Mouse (Mus musculus) mouse trophoblast stem cell (cell line): Measurements from ENCODE around the gene Zfyve21.

Experiments
- in situ Hi-C, 2 experiments: fragments of 300-500 bp; cut with MseI, MboI; formaldehyde crosslinking; loops; 2 replicates in 1 of 2; 3 replicates in 1 of 2; pipeline ENCODE4 v1.15.1; 2025

Gene Zfyve21

DNA sequence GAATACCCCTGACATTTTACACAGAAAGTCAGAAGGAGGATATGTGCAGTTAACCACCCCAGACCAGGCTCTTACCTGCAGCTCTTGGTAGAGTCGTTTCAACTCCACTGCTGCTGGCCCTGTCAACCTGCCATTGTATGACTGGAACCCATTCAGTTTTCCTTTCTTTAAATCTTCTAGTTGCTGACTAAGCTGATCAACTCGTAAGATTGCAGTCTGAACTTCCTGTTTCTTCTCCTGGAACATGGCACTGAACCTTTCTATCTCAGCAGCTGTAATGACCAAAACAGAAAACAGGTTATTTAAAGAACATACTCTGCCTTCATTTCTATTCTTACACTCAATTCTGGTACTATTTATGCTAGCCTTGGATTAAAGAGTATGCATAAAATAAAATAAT lies 29.5 kb downstream of the Zfyve21 start:
- in situ Hi-C loops: no loop called here

DNA sequence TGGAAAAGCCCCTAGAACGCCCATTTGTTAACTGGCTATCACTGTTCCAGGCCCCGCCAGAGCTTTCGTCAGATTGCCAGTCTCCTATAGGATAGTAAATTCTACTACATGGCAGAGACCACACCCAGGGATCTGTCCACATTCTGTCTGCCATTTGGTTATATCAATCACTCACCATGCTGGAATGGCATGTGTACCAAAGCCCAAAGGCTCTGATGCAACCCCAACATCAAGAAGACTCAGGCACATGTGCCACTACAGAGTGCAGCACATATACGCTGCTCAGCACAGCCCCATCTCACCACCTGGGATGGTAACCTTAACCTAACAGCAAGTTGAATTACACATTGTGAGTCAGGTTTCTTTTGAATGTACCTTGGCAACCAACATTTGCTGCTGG lies 32.0 kb downstream of the Zfyve21 start:
- in situ Hi-C loops: no loop called here

DNA sequence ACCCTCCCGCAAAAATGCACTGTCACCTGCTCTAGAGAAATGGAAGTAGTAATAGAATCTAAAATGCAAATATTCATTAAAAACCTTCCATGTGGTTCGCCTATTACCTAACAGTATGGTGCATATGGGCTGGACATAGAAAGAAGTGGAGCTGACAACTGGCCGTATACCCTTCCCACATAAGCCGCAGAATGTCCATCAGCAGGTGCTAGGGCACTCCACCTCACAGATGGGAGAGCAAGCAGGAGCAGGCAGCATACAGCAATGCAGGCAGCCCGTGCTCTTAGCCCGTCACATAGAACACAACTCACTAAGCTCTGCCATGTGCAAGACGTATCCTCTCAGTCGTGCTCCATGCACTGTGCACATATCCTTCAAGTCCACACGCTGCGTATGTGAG lies 32.8 kb downstream of the Zfyve21 start:
- in situ Hi-C loops: no loop called here

DNA sequence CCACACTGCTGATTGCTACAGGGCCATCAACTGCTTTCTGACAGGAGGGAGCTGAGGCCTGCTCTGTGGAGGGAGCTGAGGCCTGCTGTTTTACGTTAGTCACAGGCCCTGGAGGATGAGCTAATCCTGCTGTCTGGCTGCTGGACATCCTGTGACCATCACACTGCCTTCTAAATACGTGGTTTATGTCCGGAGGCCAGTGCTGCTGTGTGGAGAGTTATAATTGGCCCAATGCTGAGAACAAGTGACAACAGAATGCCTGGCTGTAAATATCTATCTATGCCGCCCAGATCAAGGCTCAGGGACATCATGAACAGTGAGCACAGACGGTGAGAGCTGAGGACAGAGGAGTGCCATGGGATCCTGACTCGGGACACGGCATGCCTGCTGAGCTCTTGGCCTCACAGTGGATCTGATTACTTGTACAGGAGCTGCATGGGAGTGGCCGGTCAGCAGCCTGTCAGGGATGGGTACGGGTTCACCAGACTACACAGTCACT lies 34.4 kb downstream of the Zfyve21 start:
- in situ Hi-C loops: no loop called here

DNA sequence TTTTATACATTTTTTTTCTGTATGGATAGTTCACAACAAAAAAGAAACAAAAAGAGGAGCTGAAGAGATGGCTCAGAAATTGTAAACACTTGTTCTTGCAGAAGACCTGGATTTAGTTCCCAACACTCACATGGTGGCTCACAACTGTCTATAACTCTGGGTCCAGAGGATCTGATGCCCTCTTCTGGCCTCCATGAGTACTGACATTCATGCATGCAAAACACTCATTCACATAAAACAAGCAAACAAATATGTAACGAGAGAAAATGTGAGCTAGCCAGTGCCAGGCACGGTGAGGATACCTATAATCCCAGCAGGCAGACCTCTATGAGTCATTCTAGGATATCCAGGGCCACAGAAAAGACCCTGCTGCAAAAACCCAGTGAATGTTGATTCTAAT lies 37.3 kb downstream of the Zfyve21 start:
- in situ Hi-C loops: no loop called here

DNA sequence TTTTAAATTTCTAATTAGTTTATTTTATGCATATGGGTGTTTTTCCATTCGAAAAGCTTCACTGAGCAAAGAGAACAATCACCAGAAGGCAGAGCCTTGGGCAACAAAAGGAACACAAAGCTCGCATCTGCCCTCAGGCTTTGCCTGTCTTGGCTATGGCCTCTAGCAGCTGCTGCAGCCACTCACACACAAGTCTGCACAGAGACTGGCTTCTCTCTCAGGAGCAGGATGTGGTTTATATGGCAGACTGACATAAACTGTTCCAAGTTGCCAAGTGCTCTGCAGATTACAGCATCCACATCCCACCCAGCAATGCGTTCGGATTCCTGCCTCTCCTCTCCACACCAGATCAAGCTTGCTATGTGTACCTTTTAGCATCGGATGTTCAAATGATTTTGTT lies 37.8 kb downstream of the Zfyve21 start:
- in situ Hi-C loops: no loop called here

DNA sequence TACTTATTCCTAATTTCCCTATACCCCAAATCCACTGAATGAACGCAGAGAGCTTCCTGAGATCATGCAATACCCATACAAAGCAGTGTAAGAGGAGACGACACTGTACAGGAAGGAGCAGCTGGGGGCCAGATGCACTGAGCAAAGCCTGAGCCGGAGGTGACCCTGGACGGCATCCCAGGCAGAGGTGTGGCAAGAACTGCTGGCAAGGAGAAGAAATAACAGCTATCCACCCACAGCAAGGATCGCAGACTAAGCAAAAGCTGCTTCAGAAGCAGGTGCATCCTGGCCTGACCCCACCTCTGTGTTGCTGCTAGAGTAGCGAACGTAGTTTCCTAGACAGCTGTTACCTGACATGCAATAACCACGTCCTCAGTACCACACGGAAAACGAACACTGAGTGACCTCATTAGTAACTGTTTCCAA lies 39.1 kb downstream of the Zfyve21 start:
- in situ Hi-C loops: no loop called here

DNA sequence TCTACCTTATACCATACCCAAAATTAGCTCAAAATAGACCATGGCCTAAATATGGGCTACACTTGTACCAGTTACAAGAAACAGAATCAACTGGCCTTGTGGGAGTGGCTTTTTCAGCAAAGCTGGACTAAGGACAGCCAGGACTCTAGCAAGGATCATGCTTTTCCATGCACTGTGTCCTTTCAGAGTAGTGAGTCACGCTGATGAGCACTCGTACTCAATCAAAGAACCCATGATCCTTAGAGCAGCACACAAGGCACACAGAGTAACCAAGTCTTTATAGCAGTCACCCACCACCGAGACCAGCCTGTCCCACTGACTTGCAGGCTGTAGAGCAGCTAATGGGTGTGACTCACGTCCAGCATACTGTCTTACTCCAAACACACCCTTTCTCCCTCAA lies 39.6 kb downstream of the Zfyve21 start:
- in situ Hi-C loops: no loop called here

DNA sequence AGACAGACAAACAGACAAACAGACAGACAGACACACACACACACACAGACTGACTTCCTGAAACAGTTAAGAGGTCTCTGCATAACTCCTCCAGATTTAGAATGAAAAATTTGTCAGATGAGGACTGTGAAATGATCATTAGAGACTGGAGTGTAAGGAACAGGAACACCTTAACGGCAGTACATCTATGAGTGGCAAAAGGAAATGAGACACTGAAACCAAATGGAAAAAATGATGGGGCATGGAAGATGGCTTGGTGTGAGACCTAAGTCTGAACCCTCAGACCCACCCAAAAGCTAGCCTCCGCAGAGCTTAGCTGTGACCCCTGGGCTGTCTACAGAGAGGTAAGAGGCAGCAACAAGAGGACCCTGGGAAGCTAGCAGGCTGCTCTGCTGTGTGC lies 41.5 kb downstream of the Zfyve21 start:
- in situ Hi-C loops: no loop called here

DNA sequence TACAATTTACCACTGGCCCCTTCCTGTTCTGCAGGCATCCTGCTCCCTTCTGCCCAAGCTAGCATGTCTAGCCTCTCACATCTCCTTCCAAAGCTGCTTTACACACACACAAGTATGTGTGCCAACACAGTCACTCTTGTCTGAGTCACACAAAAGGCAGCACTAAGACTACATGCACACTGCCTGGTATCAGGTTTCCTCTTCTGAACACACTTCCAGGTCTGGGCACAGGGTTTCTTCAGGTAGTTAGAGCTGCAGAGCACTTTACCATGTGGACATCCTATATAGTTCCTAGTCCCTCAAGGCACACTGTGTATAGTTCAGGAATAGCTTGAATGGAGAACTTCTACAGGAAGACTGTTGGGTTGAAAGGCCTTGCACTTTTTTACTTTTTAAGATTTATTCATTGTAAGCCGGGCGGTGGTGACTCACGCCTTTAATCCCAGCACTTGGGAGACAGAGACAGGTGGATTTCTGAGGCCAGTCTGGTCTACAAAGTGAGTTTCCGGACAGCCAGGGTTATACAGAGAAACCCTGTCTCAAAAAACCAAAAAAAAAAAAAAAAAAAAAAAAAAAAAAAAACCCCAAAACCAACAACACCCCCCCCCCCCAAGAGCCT lies 50.3 kb downstream of the Zfyve21 start:
- in situ Hi-C loops: no loop called here

DNA sequence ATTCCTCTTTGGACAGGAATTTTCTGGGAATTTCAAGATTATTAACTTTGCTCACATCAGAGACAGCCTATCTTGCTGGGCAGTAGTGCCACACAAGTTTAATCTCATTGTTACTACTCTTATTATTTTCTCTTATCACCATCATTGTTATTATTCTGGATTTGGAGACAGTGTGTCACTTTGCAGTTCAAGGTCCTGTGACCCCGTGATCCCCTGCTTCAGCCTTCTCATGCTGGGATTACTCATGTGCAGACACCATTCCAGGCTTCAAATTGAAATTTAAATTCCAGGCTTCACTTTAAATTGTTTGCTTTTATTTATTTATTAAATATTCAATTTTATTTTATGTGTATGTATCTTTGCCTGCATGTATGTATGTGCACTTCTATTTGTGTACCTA lies 55.8 kb downstream of the Zfyve21 start:
- in situ Hi-C loops: no loop called here

DNA sequence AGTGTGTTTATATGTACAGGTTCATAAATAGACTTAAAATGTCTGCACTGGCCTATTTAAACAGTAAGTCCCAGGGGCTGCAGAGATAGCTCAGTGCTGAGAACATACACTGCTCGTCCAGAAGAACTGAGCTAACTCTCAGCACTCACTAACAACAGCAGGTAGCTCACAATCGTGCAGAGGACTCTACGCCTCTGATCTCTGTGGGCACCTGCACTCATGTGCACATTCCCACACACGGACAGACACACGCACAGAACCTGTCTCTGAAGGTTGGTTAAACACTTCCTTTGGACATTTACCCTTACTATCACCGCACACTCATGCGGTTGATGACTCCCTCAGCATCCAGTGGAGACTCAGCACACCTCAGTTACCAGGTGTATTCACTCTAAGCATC lies 56.8 kb downstream of the Zfyve21 start:
- in situ Hi-C loops: no loop called here

DNA sequence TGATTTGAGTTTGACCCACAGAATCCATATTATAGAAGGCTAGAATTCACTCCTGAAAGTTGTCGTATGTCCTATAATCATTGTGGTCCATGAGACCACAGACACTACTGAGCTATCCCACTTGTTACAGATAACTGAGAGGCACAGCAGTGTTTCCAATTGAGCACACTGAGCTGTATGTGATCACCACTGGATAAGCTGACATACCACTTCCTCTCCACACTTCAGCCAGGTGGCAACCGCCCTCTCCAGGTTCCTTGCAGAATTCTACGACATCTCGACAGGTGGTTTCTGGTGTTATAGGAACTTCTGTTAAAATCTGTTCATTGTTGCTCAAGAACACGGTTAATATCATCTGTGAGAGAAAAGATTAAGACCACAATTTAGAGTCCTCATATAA lies 58.1 kb downstream of the Zfyve21 start:
- in situ Hi-C loops: no loop called here

DNA sequence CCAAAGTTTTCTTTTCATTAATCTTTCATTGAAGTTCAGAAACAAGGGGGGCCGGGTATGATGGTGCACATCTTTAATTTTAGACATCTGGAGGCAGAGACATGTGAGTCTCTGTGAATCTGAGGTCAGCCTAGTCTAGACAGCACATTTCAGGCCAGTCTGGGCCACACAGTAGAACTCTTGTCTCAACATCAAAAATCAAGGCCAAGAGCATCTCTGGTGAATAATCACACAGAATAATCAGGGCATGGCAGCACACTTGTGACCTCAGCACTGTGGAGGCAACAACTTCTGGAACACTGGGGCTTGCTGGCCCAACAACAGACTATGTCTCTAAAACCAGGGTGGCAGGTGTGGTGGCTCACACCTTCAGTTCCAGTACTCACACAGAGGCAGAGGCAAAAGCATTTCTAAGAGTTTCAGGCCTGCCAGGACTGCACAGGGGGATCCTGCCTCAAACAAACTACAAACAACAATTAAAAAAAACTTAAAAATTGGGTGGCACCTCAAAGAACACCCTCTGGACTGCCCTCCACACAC lies 60.7 kb downstream of the Zfyve21 start:
- in situ Hi-C loops: loop anchor here (5.0 kb wide), 1 partner anchor 78 kb away; no protein-coding TSS in a partner anchor

DNA sequence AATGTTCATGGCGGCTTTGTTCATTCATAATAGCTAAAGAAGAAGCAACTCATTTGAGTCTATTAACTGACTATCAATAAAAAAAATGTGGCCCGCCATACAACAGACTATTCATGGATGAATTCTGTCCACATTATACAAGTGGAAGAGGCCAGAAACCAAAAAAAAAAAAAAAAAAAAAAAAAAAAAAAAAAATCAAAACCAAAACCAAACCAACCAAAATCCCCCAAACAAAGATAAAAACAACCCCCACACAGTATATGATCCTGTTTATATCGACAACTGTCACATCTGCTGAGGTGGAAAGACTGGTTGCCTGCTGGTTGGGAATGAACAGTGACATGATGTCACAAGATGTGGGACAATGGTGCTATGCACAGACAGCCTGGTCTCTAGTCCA lies 61.5 kb downstream of the Zfyve21 start:
- in situ Hi-C loops: loop anchor here (5.0 kb wide), 1 partner anchor 77 kb away; no protein-coding TSS in a partner anchor

DNA sequence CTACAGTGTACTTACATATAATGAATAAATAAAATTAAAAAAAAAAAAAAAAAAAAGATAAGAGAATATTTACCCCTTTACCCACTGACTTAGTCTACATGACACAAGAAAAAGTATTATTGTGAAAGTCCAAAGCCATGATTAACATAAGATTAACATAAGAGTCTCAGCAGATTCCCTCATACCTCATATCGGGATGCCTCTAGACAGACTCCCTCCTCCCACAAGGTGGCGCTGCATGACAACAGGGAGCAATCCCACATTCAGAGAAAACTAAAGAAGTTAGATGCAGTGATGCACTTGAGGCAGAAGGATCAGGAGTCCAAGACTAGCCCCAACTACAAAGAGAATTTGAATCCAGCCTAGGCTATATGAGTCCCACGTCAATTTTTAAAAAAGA lies 64.2 kb downstream of the Zfyve21 start:
- in situ Hi-C loops: loop anchor here (5.0 kb wide), 1 partner anchor 74 kb away; no protein-coding TSS in a partner anchor
